Mouse (Mus musculus): ENCODE results near the gene Cdca5. TPM values are rescaled to one million over a fixed set of nuclear protein-coding genes. Genes with fewer than 3 reads are reported as not detected.
"Not testable (repeated sequence)": the region's sequence is repeated elsewhere in the genome, so short reads cannot be mapped to it uniquely, and the experiment has no call there.

Cdca5 gene
- polyA plus RNA-seq (2012; ENCODE audit: insufficient read depth, insufficient read length, missing spikeins) = not detected in 2 replicates

DNA sequence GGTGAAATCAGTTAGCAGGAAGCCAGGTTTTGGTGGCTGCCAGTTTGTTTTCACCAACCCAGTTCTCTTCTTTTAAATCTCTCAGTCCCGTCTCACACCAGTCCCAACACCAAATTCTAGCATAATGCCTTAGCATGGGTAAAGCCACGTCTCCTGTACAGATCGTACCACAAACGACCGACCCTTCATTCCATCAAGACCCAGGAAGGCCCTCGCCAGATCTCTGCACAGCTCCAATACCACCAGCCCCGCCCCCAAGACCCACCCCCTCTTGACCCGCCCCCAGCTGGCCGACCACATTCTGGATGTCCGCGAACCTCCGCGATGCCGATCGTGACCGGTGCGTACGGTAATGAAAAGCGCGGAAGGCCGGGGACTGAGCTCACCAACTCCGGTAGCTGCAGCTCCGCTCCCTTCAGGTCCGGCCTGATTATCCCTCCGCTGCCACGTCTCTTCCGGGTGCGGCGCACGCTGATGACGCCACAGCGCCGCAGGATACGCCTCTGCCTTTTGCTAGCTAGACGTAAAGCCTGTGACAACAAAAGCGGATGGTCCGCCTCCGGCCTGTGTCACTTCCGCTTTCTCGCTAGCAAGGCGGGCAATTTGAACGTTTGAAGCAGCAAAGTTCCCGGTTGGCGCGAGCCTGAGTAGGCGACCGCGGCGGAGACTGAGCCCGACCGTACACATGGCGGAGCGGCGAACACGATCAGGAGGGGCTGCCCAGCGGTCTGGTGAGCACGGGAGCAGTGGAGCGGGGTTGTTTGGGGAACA is at the start of gene Cdca5, which contains the start of gene Zfpl1:
Gene Cdca5, plus strand, starts transcription at position 506 of the 771 bp plus-strand sequence.
Gene Zfpl1, minus strand, starts transcription at position 479 of the 771 bp plus-strand sequence.
- peak within 1 kb of the TSS; percentile 63 for H3K4me3 ChIP-seq (ENCODE audit: insufficient read depth, low read depth, low read length)
- H3K27ac ChIP-seq (replicated peaks; ENCODE audit: low read depth, low read length) = peak within 1 kb of the TSS; percentile 36

DNA sequence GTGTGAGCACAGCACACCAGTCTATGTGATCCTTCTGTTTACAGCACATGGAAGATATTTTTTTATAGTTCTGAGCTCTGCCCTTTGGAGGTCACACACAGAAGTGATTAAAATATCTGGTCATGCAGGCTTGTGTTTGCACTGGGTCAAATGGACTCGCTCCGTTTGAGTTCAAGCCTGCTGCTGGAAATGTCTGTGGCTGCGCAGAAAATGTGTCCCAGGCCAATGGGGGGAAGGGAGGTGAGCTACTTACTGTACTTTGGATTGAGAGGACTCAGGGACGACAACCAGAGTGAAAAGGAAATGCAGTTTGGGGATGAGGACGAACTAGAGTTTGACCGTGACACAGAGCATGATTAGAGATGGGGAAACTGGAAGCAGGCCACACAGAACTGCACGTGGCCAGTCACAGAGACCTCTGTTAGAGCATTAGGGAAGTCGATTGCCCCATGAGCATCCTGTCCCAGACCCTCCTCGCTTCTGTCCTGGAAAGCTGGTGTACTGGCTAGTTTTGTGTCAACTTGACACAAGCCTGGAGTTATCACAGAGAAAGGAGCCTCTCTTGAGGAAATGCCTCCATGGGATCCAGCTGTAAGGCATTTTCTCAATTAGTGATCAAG is 48.7 kb upstream of the Cdca5 start:
- H3K4me1 ChIP-seq (ENCODE audit: control insufficient read depth, insufficient read depth, insufficient read length, low read length) = no peaks in the 10 kb centered on the region
- H3K4me3 ChIP-seq (ENCODE audit: insufficient read depth, low read depth, low read length) = no peak overlapping the region
- no peak overlapping the region for H3K27ac ChIP-seq (replicated peaks; ENCODE audit: low read depth, low read length)

More for the DNA sequence above, at the start of gene Cdca5, which contains the start of gene Zfpl1:
- H3K4me1 ChIP-seq (ENCODE audit: control insufficient read depth, insufficient read depth, insufficient read length, low read length) = peaks cover 4% of the 10 kb centered on the region; the same call in 1 of the 2 replicates

DNA sequence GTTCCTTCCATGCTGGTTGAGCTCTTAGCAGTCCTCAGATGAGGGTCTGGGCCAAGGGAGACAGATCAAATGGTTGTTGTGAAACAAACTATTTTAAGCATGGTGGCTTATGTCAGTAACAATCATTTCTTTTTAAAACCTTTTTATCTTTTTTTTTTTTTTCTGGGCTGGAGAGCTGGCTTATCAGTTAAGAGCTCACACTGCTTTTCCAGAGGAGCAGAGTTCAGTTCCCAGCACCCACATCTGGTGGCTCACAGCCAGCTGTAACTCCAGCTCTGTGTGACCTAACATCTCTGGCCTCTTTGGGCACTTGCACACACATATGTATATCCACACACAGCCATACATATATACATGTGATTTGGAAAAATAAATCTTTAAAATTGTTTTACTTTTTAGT is 47.1 kb upstream of the Cdca5 start:
- no peak overlapping the region for H3K27ac ChIP-seq (replicated peaks; ENCODE audit: low read depth, low read length)
- H3K4me3 ChIP-seq (ENCODE audit: insufficient read depth, low read depth, low read length) = no peak overlapping the region
- H3K4me1 ChIP-seq (ENCODE audit: control insufficient read depth, insufficient read depth, insufficient read length, low read length) = no peaks in the 10 kb centered on the region

DNA sequence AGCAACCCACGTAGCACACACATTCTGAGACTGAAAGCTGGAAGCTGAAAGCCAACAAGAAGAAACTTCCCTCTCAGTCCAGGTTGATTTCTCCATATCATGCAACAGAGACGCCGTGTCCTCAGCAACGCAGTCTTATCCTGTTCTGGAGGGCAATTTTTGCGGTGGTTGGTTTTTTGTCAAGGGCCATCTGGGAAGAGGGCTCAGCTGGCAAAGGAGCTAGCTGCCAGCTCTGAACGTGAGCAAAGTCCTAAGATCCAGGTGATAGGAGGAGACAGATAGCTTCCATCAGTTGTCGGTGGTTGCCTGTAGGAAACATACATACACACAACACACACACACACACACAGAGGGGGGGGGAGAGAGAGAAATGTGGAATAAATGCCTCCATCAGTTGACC is 46.5 kb upstream of the Cdca5 start:
- no peak overlapping the region for H3K4me3 ChIP-seq (ENCODE audit: insufficient read depth, low read depth, low read length)
- no peak overlapping the region for H3K27ac ChIP-seq (replicated peaks; ENCODE audit: low read depth, low read length)
- no peaks in the 10 kb centered on the region for H3K4me1 ChIP-seq (ENCODE audit: control insufficient read depth, insufficient read depth, insufficient read length, low read length)

DNA sequence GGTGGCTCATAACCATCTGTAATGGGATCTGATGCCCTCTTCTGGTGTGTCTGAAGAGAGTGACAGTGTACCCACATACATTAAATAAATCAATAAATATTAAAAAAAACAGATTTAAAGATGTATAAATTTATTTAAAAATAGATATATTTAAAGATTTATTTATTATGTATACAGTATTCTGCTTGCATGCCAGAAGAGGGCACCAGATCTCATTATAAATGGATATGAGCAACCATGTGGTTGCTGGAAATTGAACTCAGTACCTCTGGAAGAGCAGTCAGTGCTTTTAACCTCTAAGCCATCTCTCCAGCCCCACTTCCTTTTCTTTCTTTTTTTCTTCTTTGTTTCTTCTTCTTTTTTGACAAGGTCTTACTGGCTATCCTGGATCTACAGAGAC is 44.8 kb upstream of the Cdca5 start:
- no peaks in the 10 kb centered on the region for H3K4me1 ChIP-seq (ENCODE audit: control insufficient read depth, insufficient read depth, insufficient read length, low read length)
- no peak overlapping the region for H3K27ac ChIP-seq (replicated peaks; ENCODE audit: low read depth, low read length)
- H3K4me3 ChIP-seq (ENCODE audit: insufficient read depth, low read depth, low read length) = no peak overlapping the region

DNA sequence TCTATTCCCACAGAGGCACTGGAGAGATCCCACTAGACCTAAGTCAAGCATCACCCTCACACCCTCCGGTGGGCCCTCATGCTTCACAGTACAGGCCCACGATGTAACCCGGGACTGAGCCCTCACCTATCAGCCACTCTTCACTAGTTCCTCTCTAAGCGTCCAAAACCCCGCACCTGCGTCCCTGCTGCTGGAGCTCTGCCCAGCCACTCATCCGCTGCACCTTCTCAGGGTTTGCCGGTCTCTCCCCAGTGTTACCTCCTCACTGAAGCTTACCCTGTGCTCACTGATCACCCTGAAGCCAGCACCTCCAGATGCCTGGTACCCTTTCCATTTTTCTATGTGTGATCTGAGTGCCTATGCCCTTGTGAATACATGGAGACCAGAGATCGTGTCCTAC is 42.5 kb upstream of the Cdca5 start:
- Histone ChIP-seq H3K4me1 (ENCODE audit: control insufficient read depth, insufficient read depth, insufficient read length, low read length) (no peaks in the 10 kb centered on the region), H3K4me3 (ENCODE audit: insufficient read depth, low read depth, low read length) (no peak overlapping the region), H3K27ac (replicated peaks; ENCODE audit: low read depth, low read length) (no peak overlapping the region)

DNA sequence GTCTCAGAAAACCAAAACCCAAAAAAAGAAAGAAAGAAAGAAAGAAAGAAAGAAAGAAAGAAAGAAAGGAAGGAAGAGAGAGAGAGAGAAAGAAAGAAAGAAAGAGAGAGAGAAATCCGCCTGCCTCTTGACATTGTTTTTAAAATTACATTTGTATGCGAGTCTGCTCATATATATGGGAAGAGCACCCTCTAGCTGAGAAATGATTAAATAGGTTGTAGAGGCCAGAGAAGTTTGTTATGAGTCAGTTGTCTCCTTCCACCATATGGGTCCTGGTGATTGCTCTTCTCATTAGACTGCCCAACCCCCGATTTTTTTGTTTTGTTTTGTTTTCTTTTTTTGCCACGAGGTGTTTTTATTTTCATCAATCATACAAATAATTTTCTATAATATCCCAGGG is 40.7 kb upstream of the Cdca5 start:
- not testable (repeated sequence) for H3K27ac ChIP-seq (replicated peaks; ENCODE audit: low read depth, low read length); H3K4me1 ChIP-seq (ENCODE audit: control insufficient read depth, insufficient read depth, insufficient read length, low read length); H3K4me3 ChIP-seq (ENCODE audit: insufficient read depth, low read depth, low read length)

DNA sequence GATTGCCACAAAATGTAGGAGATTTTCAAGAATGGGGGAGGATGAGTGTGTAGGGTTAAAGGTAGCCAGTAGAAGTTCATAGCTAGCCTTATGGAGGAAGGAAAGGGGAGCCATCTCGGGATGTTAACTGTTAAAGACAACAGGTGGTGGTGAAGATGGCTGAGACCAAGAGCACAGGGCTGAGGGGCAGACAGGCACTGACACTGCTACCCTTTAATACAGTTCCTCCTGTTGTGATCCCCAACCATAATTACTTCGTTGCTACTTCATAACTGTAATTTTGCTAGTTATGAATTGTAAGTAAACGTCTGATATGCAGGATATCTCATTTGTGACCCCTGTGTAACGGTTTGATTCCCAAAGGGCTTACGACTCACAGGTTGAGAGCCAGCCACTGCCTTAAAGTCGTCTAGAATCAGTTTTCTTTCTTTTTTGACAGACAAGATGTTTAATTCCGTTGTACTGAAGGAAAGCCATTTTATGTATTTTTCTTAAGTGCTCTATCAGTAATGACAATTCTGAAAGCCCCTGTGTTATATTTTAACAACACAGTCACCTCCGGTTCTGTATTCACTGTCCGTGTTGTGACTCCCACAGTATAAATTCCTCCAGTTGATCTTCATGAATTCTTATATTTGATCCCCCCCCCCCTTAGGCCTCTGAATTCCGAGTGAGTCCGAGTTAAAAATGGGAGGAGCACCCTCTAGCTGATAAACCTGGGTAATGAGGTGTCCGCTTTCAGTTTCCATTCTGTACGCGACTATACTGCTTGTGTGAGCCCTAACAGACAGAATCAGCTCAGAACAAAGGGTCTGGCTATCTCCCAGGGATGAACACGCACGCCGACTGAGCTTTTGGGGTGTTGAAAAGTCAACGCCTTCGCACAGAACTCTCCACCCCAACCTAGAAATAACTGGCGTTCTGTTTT is 39.2 kb upstream of the Cdca5 start:
- peaks cover 3% of the 10 kb centered on the region; the same call in 1 of the 2 replicates for H3K4me1 ChIP-seq (ENCODE audit: control insufficient read depth, insufficient read depth, insufficient read length, low read length)
- H3K27ac ChIP-seq (replicated peaks; ENCODE audit: low read depth, low read length) = peak overlapping the region; percentile 85
- peak overlapping the region; percentile 73 for H3K4me3 ChIP-seq (ENCODE audit: insufficient read depth, low read depth, low read length)

DNA sequence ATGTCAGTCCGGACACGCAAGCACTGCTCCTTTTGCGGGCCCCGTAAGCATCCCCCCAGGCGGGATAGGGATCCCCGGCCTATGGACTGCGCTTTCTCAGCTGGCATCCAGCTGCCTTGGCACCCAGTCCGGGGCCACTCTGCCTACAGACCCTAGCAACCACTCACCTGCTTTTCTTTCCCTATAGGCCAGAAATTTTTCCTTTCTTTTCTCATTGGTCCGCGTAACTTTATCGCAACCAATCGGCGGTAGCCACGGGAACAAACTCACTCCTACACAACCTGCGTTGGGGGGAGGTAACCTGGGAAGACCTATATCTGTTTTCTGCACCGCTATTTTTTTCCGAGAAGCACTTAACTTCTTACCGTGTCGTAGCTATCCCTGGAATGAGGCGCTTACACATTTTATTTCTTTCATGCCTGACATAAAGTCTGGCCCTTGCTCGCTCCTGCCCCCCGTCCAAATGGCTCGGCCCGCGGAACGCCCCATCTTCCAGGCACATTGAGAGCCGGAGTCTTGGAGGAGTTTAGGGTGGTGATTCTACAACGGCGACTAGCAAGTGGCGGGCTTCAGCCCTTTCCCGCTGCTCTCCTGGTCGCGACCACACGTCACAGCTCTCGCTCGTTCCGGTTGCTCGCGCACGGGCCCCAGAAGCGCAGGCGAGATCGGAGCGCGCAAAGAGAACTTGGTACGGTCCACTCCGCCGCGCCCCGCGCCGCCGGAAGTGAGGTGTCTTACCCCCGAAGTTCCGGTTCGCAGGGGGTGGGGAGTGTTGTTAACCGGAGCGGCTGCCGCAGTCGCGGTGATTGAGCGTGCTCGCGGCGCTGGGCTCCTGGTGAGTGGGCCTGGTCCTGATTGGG is 38.3 kb upstream of the Cdca5 start, which contains the start of gene Syvn1:
Gene Syvn1, plus strand, starts transcription at position 283 of the 860 bp plus-strand sequence.
- H3K4me1 ChIP-seq (ENCODE audit: control insufficient read depth, insufficient read depth, insufficient read length, low read length) = peaks cover 3% of the 10 kb centered on the region; the same call in 1 of the 2 replicates
- H3K27ac ChIP-seq (replicated peaks; ENCODE audit: low read depth, low read length) = peak within 1 kb of the TSS; percentile 96
- H3K4me3 ChIP-seq (ENCODE audit: insufficient read depth, low read depth, low read length) = peak within 1 kb of the TSS; percentile 73

DNA sequence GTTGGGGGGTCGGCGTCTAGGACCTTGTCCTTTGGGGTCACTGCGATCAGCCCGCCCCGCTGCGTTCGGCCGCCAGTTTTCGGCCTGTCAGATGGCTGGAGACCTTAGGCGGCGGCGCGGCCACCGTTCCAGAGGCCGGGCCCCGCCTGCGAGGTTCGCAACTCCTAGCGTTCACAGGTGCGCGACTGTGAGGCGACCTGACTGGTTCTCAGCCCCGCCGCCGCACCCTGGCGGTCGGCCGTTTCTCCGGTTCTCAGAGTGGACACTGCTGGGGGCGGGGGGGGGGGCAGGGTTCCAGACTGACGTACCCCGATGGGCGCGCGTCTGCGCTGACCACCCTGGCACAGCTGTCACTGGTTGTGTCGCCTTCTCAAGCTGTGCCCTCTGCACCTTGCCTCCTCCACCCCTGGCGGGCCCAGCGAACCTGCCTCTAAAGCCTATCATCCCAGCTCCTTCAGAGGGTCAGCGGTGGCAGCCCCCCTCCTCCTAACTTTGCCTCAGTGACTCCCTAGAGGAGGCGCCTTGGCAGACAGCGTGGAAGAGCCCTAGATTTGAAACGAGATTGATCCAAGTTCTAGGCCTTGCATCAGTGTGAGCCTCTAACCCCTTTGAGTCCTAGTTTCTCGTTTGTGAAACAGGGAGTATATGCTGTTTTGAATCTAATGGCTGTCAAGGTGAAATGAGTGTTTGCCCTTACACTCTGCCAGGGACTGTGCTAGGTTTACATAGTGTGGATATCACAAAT is 37.5 kb upstream of the Cdca5 start:
- Histone ChIP-seq H3K4me3 (ENCODE audit: insufficient read depth, low read depth, low read length) (peak overlapping the region; percentile 73), H3K27ac (replicated peaks; ENCODE audit: low read depth, low read length) (peak overlapping the region; percentile 71), H3K4me1 (ENCODE audit: control insufficient read depth, insufficient read depth, insufficient read length, low read length) (peaks cover 3% of the 10 kb centered on the region; the same call in 1 of the 2 replicates)

DNA sequence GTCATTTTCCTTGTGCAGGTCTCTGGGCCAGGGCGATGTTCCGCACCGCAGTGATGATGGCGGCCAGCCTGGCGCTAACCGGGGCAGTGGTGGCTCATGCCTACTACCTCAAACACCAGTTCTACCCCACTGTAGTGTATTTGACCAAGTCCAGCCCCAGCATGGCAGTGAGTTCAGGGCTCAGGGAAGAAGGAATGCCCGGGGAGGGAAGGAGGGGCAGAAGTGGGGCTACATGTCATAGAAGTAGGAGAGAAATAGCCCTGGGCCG is 37.0 kb upstream of the Cdca5 start:
- Histone ChIP-seq H3K4me1 (ENCODE audit: control insufficient read depth, insufficient read depth, insufficient read length, low read length) (peaks cover 3% of the 10 kb centered on the region; the same call in 1 of the 2 replicates), H3K4me3 (ENCODE audit: insufficient read depth, low read depth, low read length) (peak overlapping the region; percentile 73), H3K27ac (replicated peaks; ENCODE audit: low read depth, low read length) (no peak overlapping the region)

DNA sequence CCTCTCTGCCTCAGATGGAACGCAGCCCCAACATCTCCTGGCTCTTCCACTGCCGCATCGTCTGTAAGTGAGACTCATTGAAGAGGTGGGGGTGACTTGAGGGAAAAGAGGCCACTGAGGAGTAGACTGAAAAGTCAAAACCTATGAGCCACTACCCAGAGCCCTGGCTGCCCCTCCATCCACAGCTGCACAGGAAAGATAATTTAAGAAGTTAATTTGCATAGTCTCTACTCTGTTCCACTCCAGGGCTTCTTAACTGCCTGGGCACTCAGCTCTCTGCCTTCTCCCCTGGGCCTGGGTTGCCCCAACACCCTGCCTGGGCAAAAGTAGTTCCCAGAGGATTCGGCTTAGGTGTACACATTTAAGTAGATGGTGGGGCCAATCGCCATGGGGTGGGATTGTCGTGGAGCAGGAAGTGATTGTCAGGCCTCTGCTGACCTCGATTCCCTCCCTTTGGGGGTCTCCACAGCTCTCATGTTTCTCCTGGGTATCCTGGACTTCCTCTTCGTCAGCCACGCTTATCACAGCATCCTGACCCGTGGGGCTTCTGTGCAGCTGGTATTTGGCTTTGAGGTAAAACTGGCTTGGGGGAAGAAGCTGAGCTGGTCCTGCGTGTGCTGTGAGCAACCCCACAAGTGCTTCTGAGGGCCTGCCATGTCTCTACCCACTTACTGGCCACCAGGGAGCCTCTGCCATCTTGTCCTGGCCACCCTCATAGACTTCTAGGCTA is 35.9 kb upstream of the Cdca5 start:
- Histone ChIP-seq H3K4me1 (ENCODE audit: control insufficient read depth, insufficient read depth, insufficient read length, low read length) (peaks cover 3% of the 10 kb centered on the region; the same call in 1 of the 2 replicates), H3K4me3 (ENCODE audit: insufficient read depth, low read depth, low read length) (no peak overlapping the region), H3K27ac (replicated peaks; ENCODE audit: low read depth, low read length) (no peak overlapping the region)

DNA sequence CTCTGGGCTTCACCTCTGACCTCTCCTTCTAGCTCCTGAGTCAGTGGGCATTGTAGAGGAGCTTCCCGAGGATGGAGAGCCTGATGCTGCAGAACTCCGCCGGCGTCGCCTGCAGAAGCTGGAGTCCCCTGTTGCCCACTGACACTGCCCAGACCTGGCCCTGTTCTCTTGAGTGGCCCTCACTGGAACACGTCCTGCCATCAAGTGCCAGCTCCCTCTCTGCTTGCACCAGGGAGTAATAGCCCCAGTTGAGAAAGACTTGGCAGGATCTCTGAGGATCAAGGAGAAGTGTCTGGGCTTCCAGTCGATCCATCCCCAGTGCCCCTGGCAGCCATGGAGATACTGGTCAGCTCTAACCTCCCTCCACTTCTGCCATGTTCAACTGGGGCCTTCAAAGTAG is 32.3 kb upstream of the Cdca5 start:
- Histone ChIP-seq H3K4me3 (ENCODE audit: insufficient read depth, low read depth, low read length) (no peak overlapping the region), H3K27ac (replicated peaks; ENCODE audit: low read depth, low read length) (no peak overlapping the region), H3K4me1 (ENCODE audit: control insufficient read depth, insufficient read depth, insufficient read length, low read length) (peaks cover 3% of the 10 kb centered on the region; the same call in 1 of the 2 replicates)

All from brown adipose tissue, adult 24 weeks (tissue).